Mouse (Mus musculus) ES-Bruce4 (cell line): ENCODE data around the gene Pnpla2. TPM values are rescaled to one million over a fixed set of nuclear protein-coding genes. Genes with fewer than 3 reads are reported as not detected.
"Not testable (repeated sequence)": the region's sequence is repeated elsewhere in the genome, so short reads cannot be mapped to it uniquely, and the experiment has no call there.

Source experiments
- H3K27ac ChIP-seq: 2 replicates; pipeline ENCODE4 v1.5.1; 2012; ENCODE audit warnings: low read length, inconsistent platforms; ENCODE audit not compliant: insufficient read depth
- H3K27me3 ChIP-seq: 2 replicates; pipeline ENCODE4 v1.6.1; 2012; ENCODE audit warnings: mild to moderate bottlenecking, low read length, inconsistent platforms; ENCODE audit not compliant: control insufficient read depth, poor library complexity, insufficient read depth, severe bottlenecking
- H3K36me3 ChIP-seq: 2 replicates; pipeline ENCODE4 v1.6.1; 2012; ENCODE audit warnings: inconsistent platforms, mild to moderate bottlenecking, low read length, moderate library complexity; ENCODE audit not compliant: control insufficient read depth, poor library complexity, insufficient read depth, severe bottlenecking
- H3K4me1 ChIP-seq: one replicate; pipeline ENCODE4 v1.8.1; 2011; ENCODE audit warnings: low read length; ENCODE audit not compliant: control insufficient read depth, insufficient read depth
- H3K4me3 ChIP-seq: 2 replicates; pipeline ENCODE4 v1.5.1; 2011; ENCODE audit warnings: low read depth, mild to moderate bottlenecking, low read length
- H3K9ac ChIP-seq: 2 replicates; pipeline ENCODE4 v1.6.1; 2012; ENCODE audit warnings: low read depth, mild to moderate bottlenecking, inconsistent platforms; ENCODE audit not compliant: poor library complexity, severe bottlenecking
- H3K9me3 ChIP-seq: replicated peaks from 2 replicates; pipeline ENCODE4 v1.6.1; 2012; ENCODE audit warnings: mild to moderate bottlenecking, low read length, inconsistent platforms; ENCODE audit not compliant: control insufficient read depth, poor library complexity, insufficient read depth, severe bottlenecking
- CTCF ChIP-seq: IDR thresholded peaks from one replicate; pipeline ENCODE4 v1.8.1; 2011; ENCODE audit warnings: low read depth, low read length
- EP300 ChIP-seq: IDR thresholded peaks from 2 replicates; pipeline ENCODE4 v1.6.1; 2011; ENCODE audit warnings: low read depth, low read length; ENCODE audit not compliant: insufficient read depth
- POLR2A ChIP-seq: IDR thresholded peaks from one replicate; pipeline ENCODE4 v1.8.1; 2011; ENCODE audit warnings: low read length; ENCODE audit not compliant: insufficient read depth
- polyA plus RNA-seq: library from polyadenylated mRNA; stranded (reverse); fragments of >200 nt; gene quantifications from 2 replicates; pipeline ENCODE4 v1.2.4, GENCODE M21; 2011; ENCODE audit warnings: low read depth; ENCODE audit not compliant: missing spikeins, insufficient read depth, insufficient read length

Gene Pnpla2
- polyA plus RNA-seq: 33.3 and 43.5 TPM in 2 replicates

- peaks cover 20% of the 10 kb centered on the region for H3K36me3 ChIP-seq
- TF ChIP-seq POLR2A (peak; percentile 99), EP300 (no peak), CTCF (no peak)
- peak within 1 kb of the TSS; percentile 59 for H3K9ac ChIP-seq
- H3K4me1 ChIP-seq: no peaks in the 10 kb centered on the region
- no peaks in the 10 kb centered on the region for H3K9me3 ChIP-seq
- H3K27me3 ChIP-seq: no peaks in the 10 kb centered on the region
- H3K4me3 ChIP-seq: peak within 1 kb of the TSS; percentile 88
- no peak within 1 kb of the TSS for H3K27ac ChIP-seq
These were observed at the start of gene Pnpla2 for GRCm38 (mm10) chr7:141454967-141455551. Gene Pnpla2 (plus strand): TSS chr7:141455198.

GRCm38 (mm10) chr7:141405466-141405865 lies 49.5 kb upstream of the Pnpla2 start:
- Histone ChIP-seq H3K9ac (no peak overlapping the region), H3K27me3 (no peaks in the 10 kb centered on the region), H3K27ac (no peak overlapping the region), H3K9me3 (no peaks in the 10 kb centered on the region), H3K36me3 (peaks cover 13% of the 10 kb centered on the region; the same call in 1 of the 2 replicates), H3K4me3 (no peak overlapping the region), H3K4me1 (no peaks in the 10 kb centered on the region)
- TF ChIP-seq EP300 (no peak), CTCF (no peak), POLR2A (no peak)

GRCm38 (mm10) chr7:141407670-141408069 lies 47.3 kb upstream of the Pnpla2 start:
- not testable (repeated sequence) for H3K9me3 ChIP-seq, H3K4me1 ChIP-seq, H3K9ac ChIP-seq, H3K27ac ChIP-seq, H3K36me3 ChIP-seq, H3K4me3 ChIP-seq, H3K27me3 ChIP-seq

- Histone ChIP-seq H3K27ac (no peak overlapping the region), H3K27me3 (no peaks in the 10 kb centered on the region), H3K9me3 (no peaks in the 10 kb centered on the region), H3K9ac (no peak overlapping the region), H3K4me3 (no peak overlapping the region), H3K4me1 (no peaks in the 10 kb centered on the region), H3K36me3 (no peaks in the 10 kb centered on the region)
- TF ChIP-seq POLR2A (no peak), CTCF (peak; percentile 96)
These were observed 46.2 kb upstream of the Pnpla2 start for GRCm38 (mm10) chr7:141408833-141409232.

GRCm38 (mm10) chr7:141410631-141411030 lies 44.4 kb upstream of the Pnpla2 start:
- Histone ChIP-seq H3K9me3 (no peaks in the 10 kb centered on the region), H3K36me3 (no peaks in the 10 kb centered on the region), H3K9ac (no peak overlapping the region), H3K27me3 (no peaks in the 10 kb centered on the region), H3K4me3 (no peak overlapping the region), H3K27ac (no peak overlapping the region), H3K4me1 (no peaks in the 10 kb centered on the region)
- TF ChIP-seq POLR2A (no peak), CTCF (no peak), EP300 (no peak)

GRCm38 (mm10) chr7:141411667-141412066 lies 43.3 kb upstream of the Pnpla2 start:
- Histone ChIP-seq H3K36me3 (no peaks in the 10 kb centered on the region), H3K9ac (no peak overlapping the region), H3K27ac (no peak overlapping the region), H3K4me3 (no peak overlapping the region), H3K27me3 (no peaks in the 10 kb centered on the region), H3K9me3 (no peaks in the 10 kb centered on the region), H3K4me1 (peaks cover 5% of the 10 kb centered on the region)
- TF ChIP-seq CTCF (no peak), EP300 (no peak), POLR2A (no peak)

- no peaks in the 10 kb centered on the region for H3K27me3 ChIP-seq
- no peaks in the 10 kb centered on the region for H3K36me3 ChIP-seq
- no peak overlapping the region for H3K27ac ChIP-seq
- peak overlapping the region; percentile 60 for H3K9ac ChIP-seq
- TF ChIP-seq CTCF: no peak
- no peak for TF ChIP-seq POLR2A
- TF ChIP-seq EP300: no peak
- peaks cover 5% of the 10 kb centered on the region for H3K4me1 ChIP-seq
- H3K9me3 ChIP-seq: no peaks in the 10 kb centered on the region
- peak overlapping the region; percentile 84 for H3K4me3 ChIP-seq
These were observed 41.7 kb upstream of the Pnpla2 start for GRCm38 (mm10) chr7:141413331-141413730.
